Mouse (Mus musculus) intestine, embryonic 14.5 days (tissue): Measurements from ENCODE around the gene Tpk1. TPM values are rescaled to one million over a fixed set of nuclear protein-coding genes. Genes with fewer than 3 reads are reported as not detected.

Experiments
- ATAC-seq: fragments of 200-750 bp; cut with Nextera tagmentation; replicated peaks from 2 replicates; pipeline ENCODE4 v1.8.0; 2017; ENCODE audit warnings: low read depth, moderate number of reproducible peaks, moderate TSS enrichment, moderate library complexity; ENCODE audit not compliant: low FRiP score, low TSS enrichment
- DNase-seq: peaks from one replicate; pipeline ENCODE4 v3.0.0-alpha.2; 2018; ENCODE audit warnings: low spot score
- H3K27ac ChIP-seq: fragments of 300-500 bp; sonication (generic); 2 replicates; pipeline ENCODE4 v1.5.1; 2014; ENCODE audit warnings: low read depth, mild to moderate bottlenecking, control low read depth
- H3K27me3 ChIP-seq: fragments of 300-500 bp; sonication (generic); replicated peaks from 2 replicates; pipeline ENCODE4 v1.6.1; 2014; ENCODE audit warnings: low read length, control low read depth; ENCODE audit not compliant: control insufficient read depth, insufficient read depth
- H3K36me3 ChIP-seq: fragments of 300-500 bp; sonication (generic); 2 replicates; pipeline ENCODE4 v1.6.1; 2014; ENCODE audit warnings: low read length, control low read depth; ENCODE audit not compliant: control insufficient read depth, insufficient read depth
- H3K4me1 ChIP-seq: fragments of 300-500 bp; sonication (generic); replicated peaks from 2 replicates; pipeline ENCODE4 v1.6.1; 2014; ENCODE audit warnings: low read length, control low read depth, mixed read lengths; ENCODE audit not compliant: control insufficient read depth, insufficient read depth
- H3K4me2 ChIP-seq: fragments of 300-500 bp; sonication (generic); 2 replicates; pipeline ENCODE4 v1.6.1; 2014; ENCODE audit warnings: low read length
- H3K4me3 ChIP-seq: fragments of 300-500 bp; sonication (generic); 2 replicates; pipeline ENCODE4 v1.5.1; 2014; ENCODE audit warnings: low read depth, low read length, control low read depth, mixed read lengths
- H3K9ac ChIP-seq: fragments of 300-500 bp; sonication (generic); 2 replicates; pipeline ENCODE4 v1.6.1; 2014; ENCODE audit warnings: mild to moderate bottlenecking, low read length
- H3K9me3 ChIP-seq: fragments of 300-500 bp; sonication (generic); 2 replicates; pipeline ENCODE4 v1.6.1; 2016; ENCODE audit warnings: low read length, control low read depth; ENCODE audit not compliant: control insufficient read depth
- WGBS: fragments of 180-500 bp; shearing (Covaris S2); extraction: QIAGEN DNeasy Blood & Tissue Kit; methylation state at CpG from one replicate; pipeline ENCODE4 v1.1.7; 2014; 5-methylcytosine and 5-hydroxymethylcytosine counted together
- polyA plus RNA-seq: library from polyadenylated mRNA; unstranded; fragments of >200 nt; fragmentation: Nextera tagmentation; extraction: Ambion mirVana; gene quantifications from 2 replicates; pipeline ENCODE4 v1.2.1, GENCODE M21; 2014

Gene Tpk1
- polyA plus RNA-seq, 1 experiment from 2014 or later: 11.8 TPM

DNA sequence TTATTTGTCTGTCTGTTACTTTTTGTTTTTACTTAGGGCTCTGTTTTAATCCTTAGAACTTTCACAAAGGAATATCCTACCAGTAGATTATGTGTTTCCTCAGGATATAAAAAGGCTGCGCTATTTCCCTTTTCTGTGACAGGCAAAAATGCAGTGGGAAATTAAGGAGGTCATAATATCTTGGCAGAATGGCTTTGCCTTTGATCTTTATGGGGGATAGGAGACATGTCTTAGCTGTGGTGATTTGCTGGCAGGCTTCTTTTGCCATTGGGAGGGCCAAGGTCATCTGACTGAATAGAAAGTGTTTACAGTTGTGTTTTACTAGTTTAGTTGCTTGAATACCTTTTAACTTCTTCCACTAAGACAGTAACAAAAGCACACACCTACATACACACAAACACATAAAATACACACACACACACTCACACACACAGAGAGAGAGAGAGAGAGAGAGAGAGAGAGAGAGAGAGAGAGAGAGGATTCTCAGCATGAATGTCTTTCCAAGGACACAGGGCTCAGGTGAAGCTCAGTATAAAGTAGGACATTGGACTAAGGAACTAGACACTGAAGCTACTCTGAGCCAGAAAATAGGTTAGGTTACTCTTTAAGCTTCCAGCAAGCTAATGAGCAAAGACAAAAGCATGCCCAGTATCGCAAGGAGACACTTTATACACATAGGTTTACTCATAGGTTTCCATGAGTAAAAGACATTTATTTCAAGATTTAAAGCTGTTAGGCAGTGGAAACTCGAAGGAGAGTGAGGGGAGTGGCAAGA lies 9.1 kb upstream of the Tpk1 start:
- no peaks in the 10 kb centered on the region for H3K36me3 ChIP-seq
- 51% methylated on average over 3 of the region's 3 CpGs for WGBS

GRCm38 (mm10) chr6:43670939-43671338 lies 4.9 kb upstream of the Tpk1 start:
- H3K27me3 ChIP-seq: no peaks in the 10 kb centered on the region
- no peak for ATAC-seq
- no peaks in the 10 kb centered on the region for H3K9me3 ChIP-seq
- H3K9ac ChIP-seq: no peak overlapping the region
- peaks cover 6% of the 10 kb centered on the region; the same call in 1 of the 2 replicates for H3K4me1 ChIP-seq
- H3K4me3 ChIP-seq: no peak overlapping the region
- no peak overlapping the region for H3K4me2 ChIP-seq
- no peak overlapping the region for H3K27ac ChIP-seq
- DNase-seq: no peak
- H3K36me3 ChIP-seq: no peaks in the 10 kb centered on the region
- 78% methylated on average over 2 of the region's 2 CpGs for WGBS

More for the DNA sequence above, 9.1 kb upstream of the Tpk1 start:
- H3K9ac ChIP-seq: no peak overlapping the region
- DNase-seq (no peak), ATAC-seq (no peak)
- H3K9me3 ChIP-seq: no peaks in the 10 kb centered on the region
- no peak overlapping the region for H3K27ac ChIP-seq
- no peak overlapping the region for H3K4me2 ChIP-seq
- H3K4me3 ChIP-seq: no peak overlapping the region
- no peaks in the 10 kb centered on the region for H3K27me3 ChIP-seq
- H3K4me1 ChIP-seq: peaks cover 6% of the 10 kb centered on the region; the same call in 1 of the 2 replicates

DNA sequence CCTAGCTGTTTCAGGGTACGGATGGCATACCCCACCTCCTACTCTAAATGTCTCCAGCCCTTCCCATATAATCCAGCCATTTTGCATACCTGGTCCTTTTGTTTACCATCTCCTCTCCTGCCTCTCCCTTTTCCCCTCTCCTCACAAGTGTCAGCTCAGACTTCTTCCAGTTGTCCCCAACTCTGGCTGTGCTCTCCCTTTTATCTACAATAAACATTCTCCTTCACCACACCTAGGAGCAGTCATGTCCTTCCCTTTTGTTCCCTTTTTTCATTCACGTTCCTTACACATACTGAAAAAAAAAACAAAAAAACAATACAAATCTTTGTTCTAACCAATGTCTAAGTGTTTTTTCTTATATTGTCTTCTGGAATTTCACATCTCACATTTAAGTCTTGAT lies 1.6 kb upstream of the Tpk1 start:
- Histone ChIP-seq H3K9me3 (no peaks in the 10 kb centered on the region), H3K4me3 (no peak overlapping the region), H3K4me2 (no peak overlapping the region), H3K27me3 (no peaks in the 10 kb centered on the region), H3K4me1 (no peaks in the 10 kb centered on the region), H3K27ac (no peak overlapping the region), H3K9ac (no peak overlapping the region), H3K36me3 (no peaks in the 10 kb centered on the region)
- no peak for ATAC-seq
- no peak for DNase-seq
- WGBS: 80% methylated on average over 2 of the region's 2 CpGs

GRCm38 (mm10) chr6:43666611-43667400 lies 728 bp upstream of the Tpk1 start:
- H3K36me3 ChIP-seq: no peaks in the 10 kb centered on the region
- H3K9ac ChIP-seq: peak overlapping the region; percentile 84; the same call in 1 of the 2 replicates
- H3K4me3 ChIP-seq: peak overlapping the region; percentile 61
- H3K9me3 ChIP-seq: no peaks in the 10 kb centered on the region
- peak overlapping the region; percentile 68 for H3K4me2 ChIP-seq
- H3K4me1 ChIP-seq: no peaks in the 10 kb centered on the region
- H3K27ac ChIP-seq: peak overlapping the region; percentile 94; the same call in 1 of the 2 replicates
- WGBS: 81% methylated on average over 7 of the region's 7 CpGs
- H3K27me3 ChIP-seq: no peaks in the 10 kb centered on the region
- no peak for DNase-seq
- ATAC-seq: peak; percentile 32; the same call in 1 of the 2 replicates

- Histone ChIP-seq H3K9me3 (no peaks in the 10 kb centered on the region), H3K4me3 (no peak overlapping the region), H3K27me3 (no peaks in the 10 kb centered on the region), H3K4me1 (no peaks in the 10 kb centered on the region), H3K27ac (no peak overlapping the region), H3K36me3 (no peaks in the 10 kb centered on the region), H3K4me2 (no peak overlapping the region), H3K9ac (no peak overlapping the region)
- ATAC-seq (no peak), DNase-seq (no peak)
- WGBS: 77% methylated on average over 2 of the region's 2 CpGs
Observed at GRCm38 (mm10) chr6:43661822-43662221, 4.3 kb downstream of the Tpk1 start.

DNA sequence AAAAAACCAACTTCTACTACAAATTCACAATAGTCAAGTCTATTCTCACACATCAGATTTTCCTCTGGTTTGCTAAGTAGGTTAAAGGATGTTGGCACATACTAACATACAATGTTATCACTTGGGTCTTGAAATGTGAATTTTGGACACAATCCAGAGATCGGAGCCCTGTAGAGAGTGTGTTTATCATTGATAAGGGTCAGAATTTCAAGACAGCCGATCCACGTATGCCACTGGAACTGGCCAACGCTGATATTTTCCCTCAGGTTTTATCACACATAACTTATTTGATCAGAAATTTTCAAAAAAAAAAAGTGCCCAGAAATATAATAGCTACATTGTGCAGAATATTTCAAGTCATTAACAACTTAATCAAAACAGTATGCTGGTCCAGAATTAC lies 7.8 kb downstream of the Tpk1 start:
- no peak for DNase-seq
- Histone ChIP-seq H3K27me3 (no peaks in the 10 kb centered on the region), H3K4me1 (no peaks in the 10 kb centered on the region), H3K36me3 (no peaks in the 10 kb centered on the region), H3K27ac (no peak overlapping the region), H3K9ac (no peak overlapping the region), H3K4me3 (no peak overlapping the region), H3K4me2 (no peak overlapping the region), H3K9me3 (no peaks in the 10 kb centered on the region)
- 76% methylated on average over 4 of the region's 4 CpGs for WGBS
- no peak for ATAC-seq

GRCm38 (mm10) chr6:43657845-43658244 lies 8.2 kb downstream of the Tpk1 start:
- H3K9me3 ChIP-seq: no peaks in the 10 kb centered on the region
- DNase-seq (no peak), ATAC-seq (no peak)
- H3K36me3 ChIP-seq: no peaks in the 10 kb centered on the region
- 87% methylated on average over 3 of the region's 3 CpGs for WGBS
- no peak overlapping the region for H3K9ac ChIP-seq
- no peak overlapping the region for H3K27ac ChIP-seq
- no peak overlapping the region for H3K4me3 ChIP-seq
- no peaks in the 10 kb centered on the region for H3K27me3 ChIP-seq
- H3K4me2 ChIP-seq: no peak overlapping the region
- H3K4me1 ChIP-seq: no peaks in the 10 kb centered on the region

DNA sequence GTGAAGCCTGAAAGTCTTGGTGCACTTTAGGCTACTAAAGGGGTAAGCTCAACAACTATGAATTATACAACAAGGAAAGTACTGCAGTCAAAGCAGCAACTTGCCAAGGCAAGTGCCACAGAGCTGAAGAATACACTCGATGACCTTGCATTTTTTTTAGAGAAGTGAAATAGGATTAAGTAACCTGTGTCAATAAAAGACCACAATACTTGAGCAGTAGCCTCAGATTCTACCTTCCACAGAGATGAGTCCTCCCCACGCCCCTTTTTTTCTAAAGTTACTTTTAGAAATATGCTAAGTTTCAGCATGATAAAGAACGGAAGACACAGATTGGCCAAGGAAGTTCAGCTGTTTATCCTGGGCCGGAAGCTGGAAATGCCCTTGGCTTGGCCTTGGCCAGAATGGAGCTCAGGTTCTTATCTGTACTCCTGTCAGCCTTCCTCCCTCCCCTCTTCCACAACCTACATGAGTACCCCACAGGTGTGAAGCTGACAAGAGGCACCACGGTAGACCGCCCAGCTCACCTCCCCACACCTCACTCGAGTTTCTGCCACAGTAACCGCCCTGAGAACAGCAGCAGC lies 11.1 kb downstream of the Tpk1 start:
- Histone ChIP-seq H3K9ac (no peak overlapping the region), H3K36me3 (no peaks in the 10 kb centered on the region), H3K27ac (no peak overlapping the region), H3K27me3 (no peaks in the 10 kb centered on the region), H3K4me2 (no peak overlapping the region), H3K4me3 (no peak overlapping the region), H3K9me3 (no peaks in the 10 kb centered on the region), H3K4me1 (no peaks in the 10 kb centered on the region)
- DNase-seq (no peak), ATAC-seq (no peak)
- 81% methylated on average over 8 of the region's 8 CpGs for WGBS
